Mouse (Mus musculus): ENCODE results near the gene Kcns1.
"Not testable (repeated sequence)": the region's sequence is repeated elsewhere in the genome, so short reads cannot be mapped to it uniquely, and the experiment has no call there.

Gene Kcns1

DNA sequence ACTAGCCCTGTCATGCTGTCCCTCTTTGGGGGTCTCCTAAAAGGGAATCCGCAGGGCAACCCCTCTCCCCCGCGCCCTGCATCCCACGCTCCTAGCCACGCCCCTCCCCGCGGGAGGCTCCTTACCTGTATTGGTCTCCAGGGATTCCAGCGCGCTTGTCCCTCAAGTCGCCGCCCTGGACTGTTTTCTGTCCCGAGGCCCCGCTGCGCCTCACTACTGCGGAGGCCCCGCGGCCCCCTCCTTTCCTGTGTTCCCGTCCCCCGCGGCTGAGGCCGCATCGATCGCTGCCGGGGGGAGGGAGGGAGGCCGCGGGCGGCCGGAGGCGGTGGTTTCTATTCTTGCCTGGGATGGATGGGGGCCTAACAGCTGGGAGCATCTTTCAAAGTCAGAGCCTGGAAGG, at the start of gene Kcns1:
TSS of gene Kcns1 (minus strand) at position 212 of the 400 bp plus-strand sequence.
- no peak for DNase-seq

DNA sequence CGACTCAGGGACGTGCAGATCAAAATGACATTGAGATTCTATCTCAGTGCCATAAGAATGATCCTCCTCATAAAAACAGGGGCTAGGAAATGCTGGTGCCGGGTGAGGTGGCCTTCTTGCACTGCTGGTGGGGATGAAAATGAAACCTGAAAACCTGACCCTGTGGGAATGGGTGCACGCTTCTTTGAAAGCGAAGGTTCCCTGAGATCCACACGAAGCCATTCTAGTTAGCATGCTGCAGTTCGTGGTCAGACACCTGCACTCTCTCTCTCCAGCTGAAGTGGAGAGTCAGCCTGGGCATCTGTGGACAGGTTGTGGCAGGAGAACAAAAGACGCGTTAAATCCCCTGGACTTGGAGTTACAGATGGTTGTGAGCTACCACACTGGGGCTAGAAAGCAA, 48.4 kb upstream of the Kcns1 start:
- DNase-seq = no peak

DNA sequence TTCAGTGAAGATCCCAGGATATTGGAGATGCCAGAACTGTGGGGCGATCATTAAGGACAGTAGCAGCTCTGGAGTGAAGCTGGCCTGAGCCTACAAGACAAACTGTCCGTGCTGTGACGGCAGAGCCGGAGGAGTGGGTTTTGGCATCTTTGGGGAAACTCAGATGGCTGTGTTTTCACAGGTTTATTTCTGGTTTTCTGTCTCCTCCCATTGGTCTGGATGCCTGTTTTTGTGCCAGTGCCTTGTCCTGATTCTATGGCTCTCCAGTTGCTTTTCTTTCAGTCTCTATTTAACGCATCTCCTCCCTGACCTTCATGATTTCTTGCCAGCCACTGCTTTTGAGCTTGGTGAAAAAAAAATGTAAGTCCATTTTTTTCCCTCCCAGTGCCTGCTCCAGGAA, 41.8 kb upstream of the Kcns1 start:
- no peak for DNase-seq

DNA sequence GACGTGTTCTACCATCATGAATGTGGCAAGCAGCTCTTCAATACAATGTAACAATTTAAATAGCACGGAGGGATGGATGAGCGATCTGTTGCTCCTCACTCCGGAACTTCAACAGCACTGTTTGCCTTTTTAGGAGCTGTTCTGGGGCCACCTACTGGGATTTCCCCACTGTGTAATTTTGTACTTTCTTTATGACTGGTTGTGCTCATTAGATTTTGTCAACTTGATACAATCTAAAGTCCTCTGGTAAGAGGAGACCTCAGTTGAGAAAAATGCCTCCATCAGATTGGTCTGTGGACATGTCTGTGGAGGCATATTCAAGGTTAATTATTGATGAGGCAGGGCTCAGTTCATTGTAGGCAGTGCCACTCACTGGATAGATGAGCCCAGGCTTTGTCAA, 40.0 kb upstream of the Kcns1 start:
- no peak for DNase-seq

DNA sequence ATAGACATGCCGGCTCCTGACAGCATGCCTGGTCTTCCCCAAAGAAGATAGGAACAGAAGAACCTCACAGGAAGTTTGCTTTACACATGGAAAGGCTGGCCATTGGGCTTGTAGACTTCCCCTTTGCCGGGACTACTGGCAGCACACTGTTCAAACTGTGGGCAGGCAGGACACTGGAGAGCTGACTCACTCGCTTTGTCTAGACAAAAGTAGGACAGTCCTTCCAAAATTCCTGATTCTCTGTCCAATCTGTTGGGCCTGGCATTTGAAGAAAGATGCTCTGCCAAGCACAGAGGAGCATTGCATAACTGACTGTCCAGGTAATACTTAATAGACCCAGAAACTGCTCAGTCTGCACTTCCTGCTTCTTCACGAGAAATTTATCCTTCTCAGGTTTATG, 35.8 kb upstream of the Kcns1 start:
- no peak for DNase-seq

DNA sequence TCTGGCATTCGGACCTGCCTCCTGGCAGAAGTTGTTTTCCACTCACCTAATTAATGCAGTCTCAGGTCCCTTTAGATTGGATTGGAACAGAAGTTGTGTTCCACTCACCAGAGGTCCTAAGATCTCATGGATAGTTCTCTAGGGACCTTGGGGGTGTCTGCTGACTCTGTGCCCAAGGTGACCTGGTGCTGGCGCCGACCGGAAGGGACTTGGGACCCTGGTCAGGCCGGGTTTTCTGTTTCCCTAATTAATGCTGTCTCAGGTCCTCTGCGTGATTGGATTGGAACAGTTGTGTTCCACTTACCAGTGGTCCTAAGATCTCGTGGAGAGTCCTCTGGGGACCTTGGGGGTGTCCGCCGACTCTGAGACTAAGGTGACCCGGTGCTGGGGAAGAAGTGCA, 35.1 kb upstream of the Kcns1 start:
- DNase-seq = not testable (repeated sequence)

DNA sequence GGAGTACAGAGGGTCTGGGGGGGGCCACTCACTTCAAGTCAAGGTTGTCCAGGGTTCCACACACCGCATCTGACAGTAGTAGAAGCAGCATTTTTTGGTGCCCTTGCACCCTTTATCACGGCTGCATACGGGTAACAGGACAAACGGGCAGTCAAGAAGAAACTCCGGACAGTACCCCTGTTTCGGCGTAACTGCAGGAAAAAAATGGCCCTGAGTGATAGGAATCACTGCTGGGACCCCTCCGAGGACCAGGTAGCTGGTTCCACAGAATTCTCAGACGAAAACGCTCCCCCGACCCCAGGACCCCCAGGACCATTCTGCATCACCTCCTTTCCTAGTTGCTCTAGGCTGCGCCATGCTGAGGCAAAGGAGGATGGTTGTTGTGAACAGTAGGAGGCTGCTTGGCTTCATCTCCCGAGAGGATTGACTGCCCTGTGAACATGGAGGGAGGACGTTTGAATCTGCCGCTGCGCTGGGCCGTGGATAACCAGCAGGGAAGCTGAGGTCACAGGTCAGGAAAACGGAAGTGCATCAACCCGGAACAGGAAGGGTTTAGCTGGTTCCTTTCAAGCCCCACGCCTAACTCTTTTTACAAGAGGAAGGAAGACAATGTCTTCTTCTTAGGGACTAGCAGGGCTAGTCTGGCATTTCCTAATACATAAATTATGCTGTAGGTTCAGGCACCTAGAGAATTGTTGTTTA, 28.9 kb upstream of the Kcns1 start, which contains the start of gene Wfdc15a:
TSS of gene Wfdc15a (minus strand) at position 505 of the 702 bp plus-strand sequence.
- no peak for DNase-seq

DNA sequence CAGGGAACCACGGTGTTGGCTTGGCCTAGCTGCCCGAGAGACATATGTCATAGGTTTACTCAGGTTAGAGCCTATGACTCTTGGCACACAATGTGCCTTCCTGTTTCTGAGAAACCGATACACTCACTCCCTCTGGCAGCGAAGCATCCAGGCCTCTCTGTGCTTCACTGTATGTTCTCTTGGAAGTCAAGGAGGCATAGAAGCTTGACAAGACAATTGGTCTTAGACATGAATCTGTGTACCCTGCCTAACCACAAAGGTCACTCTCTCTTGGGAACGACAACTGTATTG, 25.7 kb upstream of the Kcns1 start:
- no peak for DNase-seq

DNA sequence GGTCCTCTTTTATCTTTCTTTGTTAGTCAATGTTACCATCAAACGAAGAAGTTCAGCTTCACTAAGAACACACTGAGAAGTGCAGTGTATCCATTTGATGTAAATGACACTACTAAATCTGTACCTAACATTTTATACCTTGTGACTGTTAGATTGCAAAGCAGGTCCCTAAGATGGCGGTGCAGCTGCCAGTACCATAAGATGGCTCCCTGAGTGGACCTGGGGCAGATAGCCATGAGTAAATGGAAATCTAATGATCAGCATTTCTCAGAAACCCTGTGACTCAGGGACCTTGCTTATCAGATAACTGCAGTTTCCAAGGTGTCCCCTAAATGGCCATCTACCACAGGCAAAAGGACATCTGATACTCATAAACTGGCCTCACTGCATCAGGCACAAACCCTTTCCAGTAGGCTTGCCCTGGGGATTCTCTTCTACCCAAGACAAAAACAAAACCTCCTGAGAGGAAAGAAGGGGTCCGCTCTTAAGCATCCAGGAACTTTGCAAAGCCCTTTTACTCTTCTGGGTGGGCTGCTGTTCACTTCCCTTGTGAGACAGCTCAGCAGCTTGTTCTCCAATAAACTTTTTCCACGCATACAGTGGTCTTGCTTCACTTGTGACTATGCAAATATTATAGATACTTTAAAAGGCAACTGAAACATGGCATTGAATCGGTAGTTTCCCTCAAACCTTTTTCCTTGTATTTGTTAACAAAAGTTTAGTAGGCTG, 25.2 kb upstream of the Kcns1 start:
- no peak for DNase-seq

DNA sequence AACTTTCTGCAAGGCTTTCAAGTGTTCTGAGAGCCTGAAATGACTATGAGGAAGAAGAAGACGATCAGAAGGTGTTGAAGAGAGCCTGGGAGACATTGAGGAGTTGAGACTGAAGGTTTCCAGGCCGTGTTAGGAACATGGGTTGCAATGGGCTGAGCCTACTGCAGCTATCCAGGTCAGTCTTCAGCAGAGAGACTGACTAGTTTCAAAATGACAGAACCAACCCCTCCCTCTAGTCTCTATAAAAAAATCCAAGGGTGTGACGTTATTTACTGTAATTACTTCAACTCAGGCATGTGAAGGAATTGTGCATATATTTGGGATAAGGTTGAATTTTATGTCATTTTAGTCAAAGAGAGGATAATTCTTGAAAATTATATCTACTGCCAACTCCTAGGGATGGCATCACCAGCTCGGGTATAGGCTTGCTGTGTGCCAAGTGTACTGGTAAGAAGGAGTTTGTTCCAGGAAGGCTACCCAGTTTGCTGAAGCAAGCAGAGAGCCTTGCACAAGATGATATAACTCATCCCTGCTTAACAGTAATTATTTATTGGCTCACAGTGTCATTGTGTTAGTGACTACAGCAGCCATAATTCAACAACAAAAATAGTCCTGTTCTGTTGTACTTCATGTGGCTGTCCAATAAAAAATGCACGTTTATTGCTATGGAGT, 24.2 kb upstream of the Kcns1 start:
- DNase-seq = no peak

DNA sequence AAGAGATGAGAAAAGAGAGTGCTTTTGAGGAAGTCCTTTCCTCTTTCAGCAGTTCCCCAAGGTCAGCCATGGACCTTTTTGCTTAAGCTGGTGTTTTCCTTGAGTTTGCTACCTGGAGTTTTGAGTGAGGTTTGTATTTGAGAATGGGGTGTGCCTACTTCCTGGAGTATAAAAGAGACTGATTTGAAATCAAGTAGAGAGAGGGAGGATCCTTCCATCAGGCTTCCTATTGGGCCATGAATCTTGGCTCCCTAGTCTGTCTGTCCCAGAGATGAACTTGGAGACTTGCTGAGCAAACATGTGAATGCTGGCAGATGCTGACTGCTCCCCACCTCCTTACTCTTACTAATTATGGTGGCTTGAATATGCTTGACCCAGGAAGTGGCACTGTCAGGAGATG, 21.4 kb upstream of the Kcns1 start:
- no peak for DNase-seq

DNA sequence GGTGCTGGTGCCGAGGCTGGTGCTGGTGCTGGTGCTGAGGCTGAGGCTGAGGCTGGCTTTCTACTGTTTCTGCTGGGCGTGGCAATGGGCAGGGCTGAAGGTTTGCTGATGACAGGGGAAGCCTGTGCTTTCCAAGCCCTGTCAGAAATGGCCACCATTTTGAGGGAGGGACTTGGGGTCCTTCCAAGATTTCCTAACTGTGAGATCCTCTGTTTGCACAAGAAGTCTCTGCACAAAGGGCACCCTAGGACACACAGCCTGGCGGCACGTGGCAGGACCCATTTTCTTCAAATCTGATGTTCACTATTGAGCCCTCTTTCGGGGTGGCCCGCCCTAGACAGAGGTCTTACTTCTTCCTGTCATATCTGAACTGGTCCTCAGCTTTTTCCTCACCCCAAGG, 19.7 kb upstream of the Kcns1 start, which contains the start of gene Wfdc12:
TSS of gene Wfdc12 (minus strand) at position 33 of the 400 bp plus-strand sequence.
- no peak for DNase-seq

DNA sequence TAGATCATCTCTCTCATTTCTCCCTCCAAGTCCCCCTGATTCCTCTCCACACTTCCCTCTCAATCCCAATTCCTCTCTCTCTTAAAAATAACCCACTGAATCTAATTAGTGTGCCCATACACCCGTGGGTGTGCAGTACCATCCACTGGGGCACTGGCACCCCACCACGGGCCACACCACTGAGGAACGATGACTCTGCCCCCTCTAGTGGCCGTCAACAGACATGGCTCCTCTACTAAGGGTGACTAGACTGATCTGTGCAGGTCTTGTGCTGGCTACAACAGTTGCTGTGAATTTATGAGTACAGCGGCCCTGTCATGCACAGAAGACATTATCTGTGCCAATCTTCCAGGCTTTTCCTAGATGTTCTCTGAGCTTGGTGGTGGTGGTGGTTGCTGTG, 17.8 kb upstream of the Kcns1 start:
- no peak for DNase-seq

DNA sequence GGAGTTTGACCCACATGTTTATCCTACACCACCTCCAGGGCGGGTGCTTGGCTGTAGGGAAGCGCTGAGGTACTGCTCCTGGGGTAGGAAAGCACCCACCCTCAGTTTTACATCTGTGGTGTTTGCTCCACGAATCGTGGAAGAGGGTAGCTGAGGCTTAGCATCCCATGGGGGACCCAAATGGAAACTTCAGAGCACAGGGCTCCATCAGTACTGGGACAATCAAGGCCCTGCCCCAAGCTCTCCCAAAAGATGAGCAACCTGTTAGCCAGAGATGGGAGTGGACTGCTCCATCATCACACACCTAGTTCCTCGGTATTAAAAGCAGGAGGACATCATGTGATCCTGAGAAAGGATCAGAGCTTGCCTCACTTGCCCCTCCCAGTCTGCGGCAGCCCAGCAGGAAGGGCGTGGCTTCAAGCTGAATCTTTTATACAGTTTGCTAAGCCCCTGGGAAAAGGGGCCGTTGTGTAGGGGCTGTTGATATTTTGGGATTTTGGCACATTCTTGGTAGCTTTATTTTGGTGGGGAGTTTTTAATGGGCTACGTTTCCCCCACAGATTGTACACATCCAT, 13.3 kb upstream of the Kcns1 start:
- DNase-seq = no peak

DNA sequence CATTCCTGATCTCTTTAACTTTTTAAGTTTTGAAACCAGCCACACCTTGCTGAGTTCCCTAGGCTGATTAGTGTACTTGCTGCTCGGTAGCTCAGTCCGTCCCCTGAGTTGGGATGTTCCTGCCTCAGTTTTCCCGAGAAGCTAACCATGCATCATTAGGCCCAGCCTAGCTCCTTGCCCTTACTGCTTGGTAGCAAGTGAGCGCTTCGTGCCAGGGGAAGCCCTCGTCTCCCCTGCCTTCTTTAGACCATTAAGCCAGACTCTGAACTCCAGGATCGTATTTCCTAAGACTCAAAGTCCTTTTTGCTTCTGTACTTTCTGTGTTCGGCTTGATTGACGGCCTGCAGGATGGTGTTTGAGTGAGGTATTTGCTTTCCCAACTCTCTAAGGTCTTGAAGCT, 12.4 kb upstream of the Kcns1 start:
- no peak for DNase-seq

DNA sequence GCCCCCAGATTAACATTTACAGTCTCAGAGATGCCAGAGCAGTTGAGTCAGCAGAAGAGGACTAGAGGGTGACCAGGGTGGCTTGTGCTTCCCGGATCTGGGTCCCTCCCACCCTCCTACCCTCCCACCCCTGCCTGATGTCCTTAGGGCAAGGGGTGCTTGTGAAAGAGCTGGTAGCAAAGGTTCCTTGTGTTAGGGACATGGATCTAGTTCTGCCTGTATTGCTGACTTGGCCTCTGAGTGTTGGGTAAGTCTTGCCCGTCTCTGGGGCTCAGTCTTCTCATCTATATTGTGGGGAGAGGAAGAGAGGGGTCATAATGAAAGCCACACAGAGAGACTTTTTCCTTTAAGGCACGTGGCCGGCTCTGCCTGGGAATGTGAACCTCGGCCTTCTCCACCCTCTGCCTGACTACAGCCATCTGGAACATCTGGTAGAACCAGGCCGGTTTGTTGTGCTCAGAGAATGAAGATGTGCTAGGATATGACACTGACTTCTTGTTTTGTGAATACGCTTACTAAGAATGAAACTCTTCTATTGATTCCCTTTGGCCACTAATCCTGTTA, 11.9 kb upstream of the Kcns1 start, which contains the start of gene Wfdc5:
TSS of gene Wfdc5 (minus strand) at position 51 of the 564 bp plus-strand sequence.
- no peak for DNase-seq

DNA sequence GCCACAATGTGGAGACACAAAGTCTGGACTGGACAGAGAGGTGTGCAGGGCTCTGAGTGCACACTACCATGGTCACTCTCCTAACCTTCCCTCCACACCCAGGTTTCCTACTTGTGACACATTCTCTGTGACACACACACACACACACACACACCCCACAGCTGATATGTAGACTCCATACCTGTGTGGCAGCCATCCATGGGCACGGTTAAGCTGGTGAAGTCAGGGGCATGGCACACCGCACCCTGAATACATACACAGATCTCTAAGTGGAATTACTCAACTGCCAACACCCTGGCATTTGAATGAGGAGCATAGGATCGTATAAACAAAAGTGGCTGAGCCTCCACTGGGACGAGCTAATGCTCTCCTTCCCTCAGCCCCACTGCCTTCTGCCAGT, 9.9 kb upstream of the Kcns1 start:
- DNase-seq = no peak

DNA sequence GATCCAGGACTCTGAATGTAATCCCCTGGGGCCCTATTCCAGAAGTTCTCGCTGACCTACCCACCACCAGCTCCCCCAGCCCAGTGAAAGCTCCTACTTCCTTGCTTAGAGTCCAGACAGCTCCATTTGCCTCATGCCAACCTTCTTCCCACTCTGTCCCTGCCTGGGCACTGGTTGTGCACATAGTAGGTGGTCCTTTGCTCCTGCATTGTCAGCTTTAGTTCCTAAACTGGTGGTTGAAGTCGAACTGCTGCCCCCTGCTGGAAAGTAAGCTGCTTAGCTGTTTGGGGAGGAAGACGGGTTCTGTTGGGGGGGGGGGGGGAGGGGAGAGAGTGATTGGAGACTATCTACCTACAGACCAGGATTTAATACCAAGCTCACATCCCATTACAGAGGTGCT, 9.2 kb upstream of the Kcns1 start:
- no peak for DNase-seq

DNA sequence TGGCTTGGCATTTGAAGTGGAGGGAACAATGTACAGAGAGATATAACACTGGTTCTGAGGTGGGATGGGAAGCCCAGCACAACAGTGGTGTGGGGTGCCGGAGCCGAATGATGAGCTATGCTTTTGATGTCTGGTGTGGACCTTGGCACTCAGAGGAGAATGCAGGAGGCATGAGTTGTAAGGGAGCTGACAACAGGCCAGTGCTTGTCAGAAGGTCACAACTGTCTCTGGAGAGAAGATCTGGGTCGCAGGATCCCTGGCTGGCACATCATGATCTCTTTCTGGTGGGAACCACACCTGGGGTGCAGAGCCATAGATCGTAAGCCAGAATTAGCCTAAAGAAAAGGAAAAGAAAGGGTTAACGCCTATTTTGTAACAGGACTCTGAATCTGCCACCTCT, 6.9 kb upstream of the Kcns1 start:
- DNase-seq = no peak

DNA sequence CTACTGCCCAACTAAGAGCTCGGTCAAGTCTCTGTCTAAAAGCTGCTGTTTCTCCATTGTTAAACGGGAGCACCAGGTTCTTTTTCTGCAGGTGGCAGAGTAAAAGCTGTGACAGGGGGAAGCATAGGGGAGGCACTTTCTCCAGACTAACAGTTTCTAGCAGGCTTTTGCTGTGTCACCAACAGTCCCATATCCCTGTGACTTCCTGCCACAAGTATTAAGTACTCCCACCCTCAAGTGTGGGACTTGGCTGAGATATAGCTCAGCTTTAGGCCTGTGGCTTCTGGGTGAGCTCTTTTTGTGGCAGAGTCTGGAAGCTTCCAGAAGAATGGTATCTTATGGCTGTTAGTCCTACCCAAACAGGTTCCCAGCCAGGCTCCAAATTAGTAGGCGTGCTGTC, 4.9 kb upstream of the Kcns1 start:
- no peak for DNase-seq

DNA sequence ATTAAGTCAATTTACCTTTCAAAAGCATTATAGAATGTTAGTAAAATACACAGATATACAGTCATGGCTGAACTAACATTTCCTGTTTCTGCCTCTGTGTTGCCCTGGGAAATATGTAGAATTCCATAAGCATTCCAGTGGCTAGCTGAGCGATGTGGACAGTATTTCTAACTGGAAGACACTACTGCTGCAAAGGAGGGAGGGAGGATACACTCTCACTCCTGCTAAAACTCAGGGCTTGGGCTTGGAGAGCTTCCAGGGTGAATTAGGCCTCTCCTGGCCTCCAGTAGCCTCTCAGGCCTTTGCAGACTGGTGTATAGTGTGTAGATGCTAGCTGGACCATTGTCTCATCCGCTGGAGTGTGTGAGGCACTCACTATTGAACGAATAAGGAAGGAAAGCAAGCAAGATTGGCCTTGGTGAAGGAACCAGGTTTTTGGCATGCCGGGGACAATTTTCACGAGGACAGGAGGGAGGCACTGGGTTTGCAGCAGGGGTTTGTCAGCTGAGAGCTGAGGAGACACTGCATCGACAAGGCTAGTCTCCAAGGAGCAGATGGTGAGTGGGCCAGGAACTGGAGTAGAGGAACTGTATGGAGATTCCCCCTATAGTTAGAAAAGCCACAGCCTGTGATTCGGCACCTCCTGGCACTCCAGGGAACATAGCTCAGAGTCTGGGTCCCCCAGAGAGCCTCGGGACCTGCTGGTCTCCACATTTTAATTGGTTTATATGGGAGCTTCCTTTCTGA, 3.9 kb upstream of the Kcns1 start:
- DNase-seq = no peak

DNA sequence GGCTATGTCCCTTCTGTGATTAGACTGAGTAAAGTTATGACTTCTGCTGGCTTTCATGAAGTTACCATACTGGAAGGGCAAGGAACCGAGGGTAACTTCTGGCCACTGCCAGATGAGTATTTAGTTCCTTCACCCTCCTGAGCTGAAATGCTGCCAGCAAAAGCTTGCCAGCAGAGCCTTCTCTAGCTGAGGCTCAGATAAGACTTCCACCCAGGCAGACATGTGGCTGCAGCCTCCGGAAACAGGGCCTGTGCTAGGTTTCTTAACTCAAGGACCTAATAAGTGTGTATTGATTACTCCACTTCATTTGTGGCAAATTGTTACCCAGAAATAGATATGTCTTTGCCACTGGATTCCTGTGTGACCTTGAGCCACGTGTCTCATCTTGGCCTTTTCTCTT, 2.5 kb upstream of the Kcns1 start:
- no peak for DNase-seq

DNA sequence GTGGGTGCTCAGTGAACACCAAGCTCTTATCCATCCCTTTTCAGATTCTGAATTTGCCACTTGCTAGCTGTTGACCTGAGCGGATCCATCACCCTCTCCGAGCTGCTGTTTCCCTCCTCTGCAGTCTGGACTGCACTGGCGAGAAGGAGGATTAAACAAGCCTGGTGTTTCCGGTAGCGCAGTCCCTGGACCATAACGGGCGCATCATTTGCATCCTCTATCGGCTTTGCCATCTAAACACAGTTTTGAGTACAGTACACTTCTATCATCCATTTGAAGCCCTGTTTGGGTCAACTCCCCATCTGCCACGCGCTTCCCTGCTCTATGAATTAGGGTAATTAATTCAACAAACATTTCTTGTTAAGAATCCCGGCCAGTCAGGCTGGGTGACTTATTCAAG, 587 bp downstream of the Kcns1 start:
- DNase-seq = no peak

All from thymus, adult 18-20 months (tissue).